In the genomic region with DNA sequence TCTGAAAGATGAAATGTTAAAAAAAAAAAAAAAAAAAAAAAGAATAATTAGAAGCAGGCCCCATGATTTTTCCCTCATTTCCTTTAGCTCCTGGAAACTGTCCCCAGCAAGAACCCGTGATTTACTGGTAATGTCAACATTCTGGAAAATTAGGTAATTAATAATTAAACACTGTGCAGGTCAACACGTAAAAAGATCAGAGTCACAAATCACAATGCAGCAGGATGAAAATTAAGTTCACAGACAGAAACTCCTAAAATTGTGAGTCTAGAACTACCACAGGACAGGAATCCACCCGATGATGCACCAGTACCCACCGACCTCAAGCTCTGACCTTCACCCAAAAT, we compare ENCODE assay signal across 8 mouse cellular contexts. TPM values are rescaled to one million over a fixed set of nuclear protein-coding genes. Genes with fewer than 3 reads are reported as not detected.
DNase-seq lines count a peak whose midpoint lies in the region; ATAC-seq and TF ChIP-seq lines count a peak whose summit lies in the region.

No protein-coding gene starts in this region.

- H3K27ac ChIP-seq in layer of hippocampus, adult 2 months, result peak overlapping the region; percentile 98
- peak overlapping the region; percentile 97; the same call in 1 of the 2 replicates for H3K27ac ChIP-seq in embryonic facial prominence, embryonic 13.5 days
- H3K27ac ChIP-seq in intestine, postnatal 0 days (ENCODE audit: low read depth, low read length), result no peak overlapping the region

- H3K27me3 ChIP-seq in embryonic facial prominence, embryonic 13.5 days, result no peaks in the 10 kb centered on the region
- H3K27me3 ChIP-seq in intestine, postnatal 0 days (replicated peaks; ENCODE audit: control insufficient read depth, insufficient read depth, low read length), result no peaks in the 10 kb centered on the region
- H3K27me3 ChIP-seq in myocyte (ENCODE audit: control insufficient read depth, insufficient read depth, insufficient read length), result no peaks in the 10 kb centered on the region

- TF ChIP-seq CTCF in layer of hippocampus, adult 2 months (conservative IDR thresholded peaks at IDR 0.05), result no peak
- TF ChIP-seq CTCF in intestine, postnatal 0 days (IDR thresholded peaks at IDR 0.05; ENCODE audit: low read depth), result no peak

- H3K36me3 ChIP-seq in embryonic facial prominence, embryonic 13.5 days, result 0 out of 2 replicates have a peak, but pooled peaks cover 3% of the 10 kb centered on the region
- no peaks in the 10 kb centered on the region for H3K36me3 ChIP-seq in intestine, postnatal 0 days (ENCODE audit: control insufficient read depth, insufficient read depth)
- no peaks in the 10 kb centered on the region for H3K36me3 ChIP-seq in myocyte (ENCODE audit: control insufficient read depth, insufficient read depth)

- H3K79me2 ChIP-seq in myocyte (ENCODE audit: control insufficient read depth, insufficient read depth), result peaks cover 57% of the 10 kb centered on the region

- no peak for TF ChIP-seq POLR2A in myocyte (IDR thresholded peaks at IDR 0.05; ENCODE audit: insufficient read length, low read depth)

- H3K9ac ChIP-seq in embryonic facial prominence, embryonic 13.5 days, result peak overlapping the region; percentile 95
- H3K9ac ChIP-seq in intestine, postnatal 0 days (ENCODE audit: low read depth, low read length), result peak overlapping the region; percentile 89

- peak overlapping the region; percentile 96 for H3K4me3 ChIP-seq in layer of hippocampus, adult 2 months
- peak overlapping the region; percentile 89 for H3K4me3 ChIP-seq in embryonic facial prominence, embryonic 13.5 days
- peak overlapping the region; percentile 80 for H3K4me3 ChIP-seq in intestine, postnatal 0 days (ENCODE audit: low read depth, low read length)
- H3K4me3 ChIP-seq in myocyte, result peak overlapping the region; percentile 91

- WGBS in embryonic facial prominence, embryonic 13.5 days, result 3% methylated on average over 4 of the region's 4 CpGs
- 2% methylated on average over 4 of the region's 4 CpGs for WGBS in intestine, postnatal 0 days

- H3K9me3 ChIP-seq in embryonic facial prominence, embryonic 13.5 days, result no peaks in the 10 kb centered on the region
- no peaks in the 10 kb centered on the region for H3K9me3 ChIP-seq in intestine, postnatal 0 days (ENCODE audit: control insufficient read depth)

- peak overlapping the region; percentile 82 for H3K4me2 ChIP-seq in embryonic facial prominence, embryonic 13.5 days
- H3K4me2 ChIP-seq in intestine, postnatal 0 days (replicated peaks; ENCODE audit: low read depth), result peak overlapping the region; percentile 78
- peak overlapping the region; percentile 91 for H3K4me2 ChIP-seq in myocyte (ENCODE audit: low read depth)

- peak overlapping the region; percentile 66 for H3ac ChIP-seq in myocyte (ENCODE audit: control insufficient read depth, insufficient read length)

- no peak for DNase-seq in layer of hippocampus, adult 2 months (ENCODE audit: low spot score in 2 of 2)
- no peak for DNase-seq in layer of hippocampus, adult 11-12 months (ENCODE audit: low spot score)
- no peak for DNase-seq in thymus, postnatal 4 days
- no peak for DNase-seq in B cell, adult 2 months
- DNase-seq in testis, postnatal 10 days (ENCODE audit: low spot score), result no peak

- peaks cover 31% of the 10 kb centered on the region for H3K4me1 ChIP-seq in embryonic facial prominence, embryonic 13.5 days
- H3K4me1 ChIP-seq in intestine, postnatal 0 days (replicated peaks; ENCODE audit: control insufficient read depth, insufficient read depth, low read length), result no peaks in the 10 kb centered on the region

- ATAC-seq in embryonic facial prominence, embryonic 13.5 days (ENCODE audit: insufficient number of reproducible peaks, insufficient read depth, low FRiP score, low TSS enrichment, low read depth), result no peak
- ATAC-seq in intestine, postnatal 0 days, result no peak

TF ChIP-seq in myocyte, 11 proteins besides CTCF, POLR2A, EP300 and RAD21:
- TF ChIP-seq REST (IDR thresholded peaks at IDR 0.05; ENCODE audit: insufficient read depth, insufficient read length) (no peak), TCF12 (IDR thresholded peaks at IDR 0.05; ENCODE audit: insufficient read depth, poor library complexity, severe bottlenecking) (no peak), CEBPB (IDR thresholded peaks at IDR 0.05; ENCODE audit: insufficient read depth, poor library complexity, severe bottlenecking) (no peak), POLR2AphosphoS2 (IDR thresholded peaks at IDR 0.05; ENCODE audit: insufficient read length, low read depth) (no peak), MYOG (IDR thresholded peaks at IDR 0.05; ENCODE audit: control insufficient read depth in 1 of 3, insufficient read depth in 1 of 3, insufficient read length in 2 of 3, low read depth in 2 of 3) (no peak), TCF3 (IDR thresholded peaks at IDR 0.05; ENCODE audit: insufficient read length, low read depth) (no peak), USF1 (IDR thresholded peaks at IDR 0.05; ENCODE audit: low read depth) (no peak), MYOD1 (IDR thresholded peaks at IDR 0.05; ENCODE audit: control insufficient read depth in 1 of 3, insufficient read length in 2 of 3, low read depth in 2 of 3) (no peak), MAX (IDR thresholded peaks at IDR 0.05; ENCODE audit: low read depth) (no peak), E2F4 (IDR thresholded peaks at IDR 0.05; ENCODE audit: insufficient read depth) (no peak), SRF (IDR thresholded peaks at IDR 0.05; ENCODE audit: control insufficient read depth, insufficient read length, low read depth) (no peak)

RNA-seq across cellular contexts. Expression of gene Arhgef12, which starts 2.5 kb away (rescaled TPM):
- total RNA-seq in layer of hippocampus, adult 2 months (2021), result 100 to 1,000 TPM; 146 to 162 TPM
- polyA plus RNA-seq in embryonic facial prominence, embryonic 13.5 days (2015; fragmentation: Nextera tagmentation; extraction: Ambion mirVana), result 16.1 and 16.9 TPM in 2 replicates
- polyA plus RNA-seq in intestine, postnatal 0 days (2015; fragmentation: Nextera tagmentation; extraction: Ambion mirVana), result 3.9 and 4.9 TPM in 2 replicates
- 12.9 TPM for polyA plus RNA-seq in myocyte (2012; fragmentation: generic; extraction: Trizol)

RNA-seq across cellular contexts. Expression of gene Tmem136, which starts 11.9 kb away (rescaled TPM):
- 10 to 100 TPM; 23.5 to 25.5 TPM for total RNA-seq in layer of hippocampus, adult 2 months (2021)
- polyA plus RNA-seq in embryonic facial prominence, embryonic 13.5 days (2015; fragmentation: Nextera tagmentation; extraction: Ambion mirVana), result 7.8 and 9.1 TPM in 2 replicates
- 1.4 and 1.6 TPM in 2 replicates for polyA plus RNA-seq in intestine, postnatal 0 days (2015; fragmentation: Nextera tagmentation; extraction: Ambion mirVana)
- 0.07 TPM for polyA plus RNA-seq in myocyte (2012; fragmentation: generic; extraction: Trizol)
